ENCODE assay signal across 14 mouse cellular contexts in genomic region chr19:17873755-17874154, GRCm38 (mm10). TPM values are rescaled to one million over a fixed set of nuclear protein-coding genes. Genes with fewer than 3 reads are reported as not detected.
DNase-seq lines count a peak whose midpoint lies in the region; TF ChIP-seq lines count a peak whose summit lies in the region.
"Had no signal": no experiment of that assay in that cellular context is flagged by ENCODE, and none has a peak within 500 bp of the region (broad histone marks: within the 10 kb centered on the region; RNA-seq: fewer than 3 reads in every experiment).

No protein-coding gene starts in this region.

- H3K9me3 ChIP-seq in CH12.LX (replicated peaks; ENCODE audit: low read length): no peaks in the 10 kb centered on the region
- H3K9me3 ChIP-seq: limb, embryonic 15.5 days; midbrain, embryonic 13.5 days; stomach, embryonic 15.5 days had no signal

- H3K4me3 ChIP-seq in left cerebral cortex, adult 2 months: no peak overlapping the region
- no peak overlapping the region for H3K4me3 ChIP-seq in CH12.LX (replicated peaks in 1 of 3; ENCODE audit: low read depth in 2 of 3, low read length in 2 of 3, poor library complexity in 1 of 3)
- H3K4me3 ChIP-seq: limb, embryonic 15.5 days; midbrain, embryonic 13.5 days; stomach, embryonic 15.5 days had no signal

- no peaks in the 10 kb centered on the region for H3K4me1 ChIP-seq in CH12.LX (ENCODE audit: control insufficient read depth in 1 of 2, insufficient read depth in 2 of 2)
- H3K4me1 ChIP-seq: limb, embryonic 15.5 days; midbrain, embryonic 13.5 days; stomach, embryonic 15.5 days had no signal

- H3K9ac ChIP-seq in CH12.LX (ENCODE audit: insufficient read depth, low read depth): no peak overlapping the region
- H3K9ac ChIP-seq: hindbrain, embryonic 14.5 days; limb, embryonic 15.5 days; midbrain, embryonic 13.5 days; stomach, embryonic 15.5 days had no signal

- H3K36me3 ChIP-seq in CH12.LX (replicated peaks in 1 of 2; ENCODE audit: control insufficient read depth in 1 of 2, insufficient read depth in 1 of 2, low read length in 1 of 2): no peaks in the 10 kb centered on the region
- H3K36me3 ChIP-seq: limb, embryonic 15.5 days; midbrain, embryonic 13.5 days; stomach, embryonic 15.5 days had no signal

- H3K27ac ChIP-seq in left cerebral cortex, adult 2 months: no peak overlapping the region
- H3K27ac ChIP-seq in CH12.LX (ENCODE audit: insufficient read depth, low read depth): no peak overlapping the region
- H3K27ac ChIP-seq: hindbrain, embryonic 14.5 days; limb, embryonic 15.5 days; midbrain, embryonic 13.5 days; stomach, embryonic 15.5 days had no signal

- TF ChIP-seq RAD21 in CH12.LX (IDR thresholded peaks at IDR 0.05; ENCODE audit: low read depth, low read length): peak; percentile 38

- TF ChIP-seq EP300 in CH12.LX (IDR thresholded peaks at IDR 0.05; ENCODE audit: low read length): no peak

- intact Hi-C loops in heart, postnatal 10 days (cut with DNase I): loop anchor here (5.0 kb wide), 1 partner anchor 674 kb away; no protein-coding TSS in a partner anchor
- intact Hi-C loops in heart, postnatal 25 days (cut with DNase I): loop anchor here (1.0 kb wide), 1 partner anchor 675 kb away; no protein-coding TSS in a partner anchor
- intact Hi-C loops in left cerebral cortex, adult 2 months (cut with DNase I): loop anchor here (5.0 kb wide), 1 partner anchor 674 kb away; no protein-coding TSS in a partner anchor
- intact Hi-C loops in left cerebral cortex, postnatal 14 days (cut with DNase I): no loop called here

- peak; percentile 38 to 57 for DNase-seq in cerebellum, postnatal 10 days
- DNase-seq in cerebellum, adult 18-20 months: no peak
- peak; percentile 5 to 22 for DNase-seq in heart, postnatal 10 days
- no peak for DNase-seq in heart, postnatal 25 days (ENCODE audit: low spot score)
- DNase-seq in left cerebral cortex, adult 2 months (ENCODE audit: extremely low spot score in 1 of 2, low spot score in 2 of 2): no peak
- no peak for DNase-seq in left cerebral cortex, postnatal 14 days (ENCODE audit: low spot score in 2 of 2)
- peak; percentile 14 for DNase-seq in CH12.LX (ENCODE audit: extremely low read depth)
- no peak for DNase-seq in ovary, postnatal 36 days (ENCODE audit: low spot score)
- DNase-seq: gastrocnemius, postnatal 25 days; thymus, postnatal 14 days had no signal

- TF ChIP-seq POLR2A in CH12.LX (IDR thresholded peaks at IDR 0.05; ENCODE audit: low read depth, low read length): no peak

- dilution Hi-C loops in CH12.LX (cut with MboI; ENCODE audit: extremely low pct_ligation_motif_present, extremely low pct_unique_long_range_greater_than_20kb, low sequenced_read_pairs): no loop called here

- H3K27me3 ChIP-seq in CH12.LX (replicated peaks): no peaks in the 10 kb centered on the region
- H3K27me3 ChIP-seq: limb, embryonic 15.5 days; midbrain, embryonic 13.5 days; stomach, embryonic 15.5 days had no signal

- no peaks in the 10 kb centered on the region for H3K79me2 ChIP-seq in CH12.LX (replicated peaks; ENCODE audit: control insufficient read depth, extremely low read depth, insufficient read depth, poor library complexity, severe bottlenecking)

- TF ChIP-seq CTCF in left cerebral cortex, adult 2 months (IDR thresholded peaks at IDR 0.05): peak; percentile 52
- peak in 1 of 2 experiments; percentile 53; a peak in 2 of 4 replicates for TF ChIP-seq CTCF in CH12.LX (conservative IDR thresholded peaks at IDR 0.05 in 1 of 2, IDR thresholded peaks at IDR 0.05 in 1 of 2; ENCODE audit: low read depth in 2 of 2, low read length in 2 of 2)

- in situ Hi-C loops in CH12.LX (cut with MboI; ENCODE audit: low pct_ligation_motif_present, low pct_unique_long_range_greater_than_20kb, low sequenced_read_pairs): loop anchor here (25.0 kb wide), 1 partner anchor 664 kb away; no protein-coding TSS in a partner anchor

- H3K4me2 ChIP-seq in CH12.LX (ENCODE audit: insufficient read depth, low read depth, poor library complexity, severe bottlenecking): no peak overlapping the region
- H3K4me2 ChIP-seq: hindbrain, embryonic 14.5 days; limb, embryonic 15.5 days; midbrain, embryonic 13.5 days; stomach, embryonic 15.5 days had no signal

TF ChIP-seq in CH12.LX, 34 proteins besides CTCF, POLR2A, EP300 and RAD21:
- no peak for TF ChIP-seq RCOR1 (conservative IDR thresholded peaks at IDR 0.05; ENCODE audit: low read depth, low read length)
- no peak for TF ChIP-seq ZC3H11A (IDR thresholded peaks at IDR 0.05; ENCODE audit: low read depth, low read length)
- no peak for TF ChIP-seq MAX (IDR thresholded peaks at IDR 0.05; ENCODE audit: low read length)
- TF ChIP-seq MXI1 (IDR thresholded peaks at IDR 0.05; ENCODE audit: low read depth, low read length): no peak
- TF ChIP-seq SMC3 (IDR thresholded peaks at IDR 0.05; ENCODE audit: low read depth, low read length): peak; percentile 35
TF ChIP-seq in CH12.LX: peak in this region for 1.

RNA-seq across cellular contexts. Expression of gene Pcsk5, which starts 36.3 kb away (rescaled TPM):
- total RNA-seq in heart, postnatal 10 days (2021): 1 to 10 TPM; 6.7 TPM
- total RNA-seq in heart, postnatal 25 days (2021): 1 to 10 TPM; 2.6 to 2.9 TPM
- total RNA-seq in left cerebral cortex, adult 2 months (2021): 10 to 100 TPM; 11.2 to 12.3 TPM
- 10 to 100 TPM; 13.1 to 18.9 TPM for total RNA-seq in left cerebral cortex, postnatal 14 days (2021)
- total RNA-seq in CH12.LX (2012; rRNA removed): not detected in 2 replicates
- not detected in 2 replicates for total RNA-seq in CH12.LX (2014; rRNA removed)
- not detected in 2 replicates for polyA plus RNA-seq in CH12.LX (2012; ENCODE audit: insufficient read length, low read depth)

Comparison
In these comparisons a context has a peak if more than half of its experiments do, and no peak if none do; other contexts are left out.
1. DNase-seq: peak in cerebellum, postnatal 10 days (2 of 2), heart, postnatal 10 days (2 of 2) and CH12.LX (single experiment); none in cerebellum, adult 18-20 months (0 of 2), heart, postnatal 25 days (single experiment), left cerebral cortex, adult 2 months (0 of 2), left cerebral cortex, postnatal 14 days (0 of 2) and ovary, postnatal 36 days (single experiment).